Mouse (Mus musculus) neural tube, embryonic 15.5 days (tissue): ENCODE results near the gene Cacna1c. TPM values are rescaled to one million over a fixed set of nuclear protein-coding genes. Genes with fewer than 3 reads are reported as not detected.

Source experiments
- ATAC-seq: fragments of 200-750 bp; cut with Nextera tagmentation; 2 replicates; pipeline ENCODE4 v1.8.0; 2017; ENCODE audit warnings: mild to moderate bottlenecking, moderate TSS enrichment, moderate library complexity; ENCODE audit not compliant: low FRiP score
- H3K27ac ChIP-seq: fragments of 300-500 bp; sonication (generic); replicated peaks from 2 replicates; pipeline ENCODE4 v1.5.1; 2015; ENCODE audit warnings: mild to moderate bottlenecking, inconsistent platforms
- H3K27me3 ChIP-seq: fragments of 300-500 bp; sonication (generic); replicated peaks from 2 replicates; pipeline ENCODE4 v1.6.1; 2015; ENCODE audit warnings: inconsistent platforms
- H3K36me3 ChIP-seq: fragments of 300-500 bp; sonication (generic); 2 replicates; pipeline ENCODE4 v1.6.1; 2015; ENCODE audit warnings: inconsistent platforms
- H3K4me1 ChIP-seq: fragments of 300-500 bp; sonication (generic); 2 replicates; pipeline ENCODE4 v1.6.1; 2015; ENCODE audit warnings: inconsistent platforms
- H3K4me2 ChIP-seq: fragments of 300-500 bp; sonication (generic); 2 replicates; pipeline ENCODE4 v1.6.1; 2015; ENCODE audit warnings: inconsistent platforms, mild to moderate bottlenecking, moderate library complexity
- H3K4me3 ChIP-seq: fragments of 300-500 bp; sonication (generic); replicated peaks from 2 replicates; pipeline ENCODE4 v1.5.1; 2015; ENCODE audit warnings: mild to moderate bottlenecking, inconsistent platforms
- H3K9ac ChIP-seq: fragments of 300-500 bp; sonication (generic); replicated peaks from 2 replicates; pipeline ENCODE4 v1.6.1; 2015; ENCODE audit warnings: mild to moderate bottlenecking, inconsistent platforms
- H3K9me3 ChIP-seq: fragments of 300-500 bp; sonication (generic); replicated peaks from 2 replicates; pipeline ENCODE4 v1.6.1; 2016; ENCODE audit warnings: inconsistent platforms
- WGBS: fragments of 180-500 bp; shearing (Covaris S2); methylation state at CpG from one replicate; pipeline ENCODE4 v1.1.7; 2015; ENCODE audit warnings: mixed read lengths; 5-methylcytosine and 5-hydroxymethylcytosine counted together
- polyA plus RNA-seq: library from polyadenylated mRNA; unstranded; fragments of >200 nt; fragmentation: Nextera tagmentation; extraction: Ambion mirVana; gene quantifications from 2 replicates; pipeline ENCODE4 v1.2.1, GENCODE M21; 2015

The Cacna1c gene
- polyA plus RNA-seq, 1 experiment from 2014 or later = 7.4 TPM

GRCm38 (mm10) chr6:119085789-119086188 lies 110.4 kb downstream of the Cacna1c start:
- no peaks in the 10 kb centered on the region for H3K27me3 ChIP-seq
- no peak overlapping the region for H3K9ac ChIP-seq
- peaks cover 24% of the 10 kb centered on the region for H3K4me1 ChIP-seq
- H3K4me2 ChIP-seq = no peak overlapping the region
- H3K4me3 ChIP-seq = no peak overlapping the region
- 0 out of 2 replicates have a peak overlapping the region, but pooled peaks have one; percentile 23 for H3K27ac ChIP-seq
- 65% methylated on average over 3 of the region's 3 CpGs for WGBS
- no peak for ATAC-seq
- no peaks in the 10 kb centered on the region for H3K36me3 ChIP-seq
- H3K9me3 ChIP-seq = no peaks in the 10 kb centered on the region

- H3K9ac ChIP-seq = no peak overlapping the region
- H3K36me3 ChIP-seq = no peaks in the 10 kb centered on the region
- peaks cover 27% of the 10 kb centered on the region for H3K4me1 ChIP-seq
- no peak overlapping the region for H3K27ac ChIP-seq
- H3K9me3 ChIP-seq = no peaks in the 10 kb centered on the region
- no peak overlapping the region for H3K4me2 ChIP-seq
- H3K27me3 ChIP-seq = no peaks in the 10 kb centered on the region
- WGBS = 79% methylated on average over 9 of the region's 9 CpGs
- H3K4me3 ChIP-seq = no peak overlapping the region
- ATAC-seq = no peak
Measured at GRCm38 (mm10) chr6:119084532-119084931, 111.7 kb downstream of the Cacna1c start.

- WGBS = 82% methylated on average over 7 of the region's 7 CpGs
- no peak overlapping the region for H3K27ac ChIP-seq
- H3K4me3 ChIP-seq = no peak overlapping the region
- H3K4me2 ChIP-seq = no peak overlapping the region
- H3K36me3 ChIP-seq = no peaks in the 10 kb centered on the region
- no peak overlapping the region for H3K9ac ChIP-seq
- H3K4me1 ChIP-seq = peaks cover 24% of the 10 kb centered on the region
- no peaks in the 10 kb centered on the region for H3K9me3 ChIP-seq
- H3K27me3 ChIP-seq = no peaks in the 10 kb centered on the region
- no peak for ATAC-seq
Measured at GRCm38 (mm10) chr6:119083559-119083958, 112.7 kb downstream of the Cacna1c start.

GRCm38 (mm10) chr6:119082662-119083061 lies 113.6 kb downstream of the Cacna1c start:
- H3K4me2 ChIP-seq = no peak overlapping the region
- peaks cover 18% of the 10 kb centered on the region; the same call in 1 of the 2 replicates for H3K4me1 ChIP-seq
- H3K36me3 ChIP-seq = no peaks in the 10 kb centered on the region
- 74% methylated on average over 8 of the region's 8 CpGs for WGBS
- no peaks in the 10 kb centered on the region for H3K9me3 ChIP-seq
- ATAC-seq = no peak
- H3K27ac ChIP-seq = no peak overlapping the region
- no peaks in the 10 kb centered on the region for H3K27me3 ChIP-seq
- no peak overlapping the region for H3K4me3 ChIP-seq
- H3K9ac ChIP-seq = no peak overlapping the region

- WGBS = 91% methylated on average over 12 of the region's 12 CpGs
- Histone ChIP-seq H3K4me1 (peaks cover 18% of the 10 kb centered on the region; the same call in 1 of the 2 replicates), H3K27ac (no peak overlapping the region)
Measured at GRCm38 (mm10) chr6:119081650-119082049, 114.6 kb downstream of the Cacna1c start.

GRCm38 (mm10) chr6:119079626-119080025 lies 116.6 kb downstream of the Cacna1c start:
- H3K9me3 ChIP-seq = no peaks in the 10 kb centered on the region
- no peak overlapping the region for H3K4me3 ChIP-seq
- ATAC-seq = no peak
- H3K27me3 ChIP-seq = no peaks in the 10 kb centered on the region
- no peak overlapping the region for H3K4me2 ChIP-seq
- no peaks in the 10 kb centered on the region for H3K36me3 ChIP-seq
- no peak overlapping the region for H3K9ac ChIP-seq
- peaks cover 24% of the 10 kb centered on the region for H3K4me1 ChIP-seq
- no peak overlapping the region for H3K27ac ChIP-seq
- WGBS = 82% methylated on average over 8 of the region's 8 CpGs

More at GRCm38 (mm10) chr6:119081650-119082049, 114.6 kb downstream of the Cacna1c start:
- H3K36me3 ChIP-seq = no peaks in the 10 kb centered on the region
- no peaks in the 10 kb centered on the region for H3K27me3 ChIP-seq
- no peak overlapping the region for H3K4me3 ChIP-seq
- no peak overlapping the region for H3K4me2 ChIP-seq
- no peaks in the 10 kb centered on the region for H3K9me3 ChIP-seq
- H3K9ac ChIP-seq = no peak overlapping the region
- ATAC-seq = no peak

- H3K27ac ChIP-seq = no peak overlapping the region
- no peak overlapping the region for H3K4me3 ChIP-seq
- peaks cover 28% of the 10 kb centered on the region for H3K4me1 ChIP-seq
- no peak overlapping the region for H3K4me2 ChIP-seq
- 78% methylated on average over 9 of the region's 9 CpGs for WGBS
- no peaks in the 10 kb centered on the region for H3K27me3 ChIP-seq
- H3K36me3 ChIP-seq = no peaks in the 10 kb centered on the region
- ATAC-seq = no peak
- no peaks in the 10 kb centered on the region for H3K9me3 ChIP-seq
- no peak overlapping the region for H3K9ac ChIP-seq
Measured at GRCm38 (mm10) chr6:119078912-119079311, 117.3 kb downstream of the Cacna1c start.

- WGBS = 90% methylated on average over 6 of the region's 6 CpGs
- no peaks in the 10 kb centered on the region for H3K9me3 ChIP-seq
- H3K27ac ChIP-seq = no peak overlapping the region
- peaks cover 30% of the 10 kb centered on the region for H3K4me1 ChIP-seq
- H3K36me3 ChIP-seq = no peaks in the 10 kb centered on the region
- H3K9ac ChIP-seq = no peak overlapping the region
- no peak overlapping the region for H3K4me3 ChIP-seq
- H3K27me3 ChIP-seq = no peaks in the 10 kb centered on the region
- no peak for ATAC-seq
- H3K4me2 ChIP-seq = no peak overlapping the region
Measured at GRCm38 (mm10) chr6:119077231-119077630, 119.0 kb downstream of the Cacna1c start.

- 91% methylated on average over 14 of the region's 14 CpGs for WGBS
- Histone ChIP-seq H3K4me1 (peaks cover 30% of the 10 kb centered on the region), H3K4me3 (no peak overlapping the region), H3K4me2 (no peak overlapping the region), H3K9me3 (no peaks in the 10 kb centered on the region), H3K27me3 (no peaks in the 10 kb centered on the region), H3K27ac (no peak overlapping the region), H3K36me3 (no peaks in the 10 kb centered on the region), H3K9ac (no peak overlapping the region)
- no peak for ATAC-seq
Measured at GRCm38 (mm10) chr6:119073419-119074071, 122.7 kb downstream of the Cacna1c start.

GRCm38 (mm10) chr6:119072772-119073171 lies 123.4 kb downstream of the Cacna1c start:
- Histone ChIP-seq H3K4me2 (no peak overlapping the region), H3K27me3 (no peaks in the 10 kb centered on the region), H3K4me1 (peaks cover 30% of the 10 kb centered on the region), H3K4me3 (no peak overlapping the region), H3K36me3 (no peaks in the 10 kb centered on the region), H3K9me3 (no peaks in the 10 kb centered on the region), H3K9ac (no peak overlapping the region), H3K27ac (no peak overlapping the region)
- WGBS = 76% methylated on average over 7 of the region's 7 CpGs
- no peak for ATAC-seq

- no peak overlapping the region for H3K4me3 ChIP-seq
- H3K27me3 ChIP-seq = no peaks in the 10 kb centered on the region
- no peak overlapping the region for H3K27ac ChIP-seq
- H3K4me2 ChIP-seq = no peak overlapping the region
- no peak for ATAC-seq
- H3K9me3 ChIP-seq = no peaks in the 10 kb centered on the region
- H3K36me3 ChIP-seq = no peaks in the 10 kb centered on the region
- H3K4me1 ChIP-seq = peaks cover 30% of the 10 kb centered on the region; the same call in 1 of the 2 replicates
- WGBS = 83% methylated on average over 4 of the region's 4 CpGs
- H3K9ac ChIP-seq = no peak overlapping the region
Measured at GRCm38 (mm10) chr6:119070771-119071170, 125.4 kb downstream of the Cacna1c start.

- no peak overlapping the region for H3K4me3 ChIP-seq
- no peaks in the 10 kb centered on the region for H3K27me3 ChIP-seq
- 99% methylated on average over 3 of the region's 3 CpGs for whole genome bisulfite sequencing
- ATAC-seq = no peak
- H3K36me3 ChIP-seq = no peaks in the 10 kb centered on the region
- no peak overlapping the region for H3K27ac ChIP-seq
- H3K9ac ChIP-seq = no peak overlapping the region
- H3K4me2 ChIP-seq = no peak overlapping the region
- H3K9me3 ChIP-seq = no peaks in the 10 kb centered on the region
- H3K4me1 ChIP-seq = peaks cover 28% of the 10 kb centered on the region; the same call in 1 of the 2 replicates
Measured at GRCm38 (mm10) chr6:119070351-119070750, 125.9 kb downstream of the Cacna1c start.
